Mouse (Mus musculus) lung, embryonic 16.5 days (tissue): Measurements from ENCODE around the gene Eddm3b. TPM values are rescaled to one million over a fixed set of nuclear protein-coding genes. Genes with fewer than 3 reads are reported as not detected.
"Not testable (repeated sequence)": the region's sequence is repeated elsewhere in the genome, so short reads cannot be mapped to it uniquely, and the experiment has no call there.

Source experiments
- ATAC-seq: fragments of 200-750 bp; cut with Nextera tagmentation; 2 replicates; pipeline ENCODE4 v1.8.0; 2017; ENCODE audit warnings: low read depth, mild to moderate bottlenecking, moderate library complexity
- H3K27ac ChIP-seq: fragments of 300-500 bp; sonication (generic); 2 replicates; pipeline ENCODE4 v1.5.1; 2014; ENCODE audit warnings: mild to moderate bottlenecking, control low read depth, low read length
- H3K27me3 ChIP-seq: fragments of 300-500 bp; sonication (generic); 2 replicates; pipeline ENCODE4 v1.6.1; 2014; ENCODE audit warnings: low read depth, low read length, mixed read lengths; ENCODE audit not compliant: control insufficient read depth, insufficient read depth
- H3K36me3 ChIP-seq: fragments of 300-500 bp; sonication (generic); 2 replicates; pipeline ENCODE4 v1.6.1; 2014; ENCODE audit warnings: low read length; ENCODE audit not compliant: control insufficient read depth, insufficient read depth
- H3K4me1 ChIP-seq: fragments of 300-500 bp; sonication (generic); replicated peaks from 2 replicates; pipeline ENCODE4 v1.6.1; 2014; ENCODE audit warnings: low read length, mixed read lengths; ENCODE audit not compliant: control insufficient read depth, insufficient read depth
- H3K4me2 ChIP-seq: fragments of 300-500 bp; sonication (generic); 2 replicates; pipeline ENCODE4 v1.6.1; 2014; ENCODE audit warnings: low read depth, low read length, control low read depth
- H3K4me3 ChIP-seq: fragments of 300-500 bp; sonication (generic); 2 replicates; pipeline ENCODE4 v1.5.1; 2014; ENCODE audit warnings: mild to moderate bottlenecking, low read length, control low read depth
- H3K9ac ChIP-seq: fragments of 300-500 bp; sonication (generic); 2 replicates; pipeline ENCODE4 v1.6.1; 2014; ENCODE audit warnings: low read length, control low read depth
- H3K9me3 ChIP-seq: fragments of 300-500 bp; sonication (generic); 2 replicates; pipeline ENCODE4 v1.6.1; 2016; ENCODE audit warnings: low read length; ENCODE audit not compliant: control insufficient read depth
- WGBS: fragments of 180-500 bp; shearing (Covaris S2); extraction: QIAGEN DNeasy Blood & Tissue Kit; methylation state at CpG from one replicate; pipeline ENCODE4 v1.1.7; 2014; 5-methylcytosine and 5-hydroxymethylcytosine counted together
- polyA plus RNA-seq: library from polyadenylated mRNA; unstranded; fragments of >200 nt; fragmentation: Nextera tagmentation; extraction: Ambion mirVana; gene quantifications from 2 replicates; pipeline ENCODE4 v1.2.1, GENCODE M21; 2015

Eddm3b gene
- polyA plus RNA-seq, 1 experiment from 2014 or later: not detected

DNA sequence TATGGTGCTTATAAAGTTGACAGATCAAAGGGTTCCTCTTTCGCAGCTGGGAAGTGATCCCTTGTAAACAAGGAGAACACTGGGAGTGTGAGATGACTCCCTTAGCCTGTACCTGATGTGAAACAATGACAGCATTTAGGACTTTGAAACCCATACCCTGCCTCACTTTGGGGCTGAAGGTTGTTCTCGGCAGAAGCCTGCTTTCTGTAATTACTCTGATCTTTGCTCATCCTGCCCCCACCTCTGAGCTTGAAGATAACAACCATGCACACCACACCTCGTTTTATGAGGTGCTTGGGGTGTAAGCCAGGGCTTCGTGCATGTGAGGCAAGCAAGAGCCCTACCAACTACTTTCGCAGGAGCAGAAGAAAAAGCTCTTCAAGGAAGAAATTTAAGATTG lies 34.9 kb downstream of the Eddm3b start:
- no peaks in the 10 kb centered on the region for H3K36me3 ChIP-seq
- H3K4me2 ChIP-seq: no peak overlapping the region
- ATAC-seq: no peak

DNA sequence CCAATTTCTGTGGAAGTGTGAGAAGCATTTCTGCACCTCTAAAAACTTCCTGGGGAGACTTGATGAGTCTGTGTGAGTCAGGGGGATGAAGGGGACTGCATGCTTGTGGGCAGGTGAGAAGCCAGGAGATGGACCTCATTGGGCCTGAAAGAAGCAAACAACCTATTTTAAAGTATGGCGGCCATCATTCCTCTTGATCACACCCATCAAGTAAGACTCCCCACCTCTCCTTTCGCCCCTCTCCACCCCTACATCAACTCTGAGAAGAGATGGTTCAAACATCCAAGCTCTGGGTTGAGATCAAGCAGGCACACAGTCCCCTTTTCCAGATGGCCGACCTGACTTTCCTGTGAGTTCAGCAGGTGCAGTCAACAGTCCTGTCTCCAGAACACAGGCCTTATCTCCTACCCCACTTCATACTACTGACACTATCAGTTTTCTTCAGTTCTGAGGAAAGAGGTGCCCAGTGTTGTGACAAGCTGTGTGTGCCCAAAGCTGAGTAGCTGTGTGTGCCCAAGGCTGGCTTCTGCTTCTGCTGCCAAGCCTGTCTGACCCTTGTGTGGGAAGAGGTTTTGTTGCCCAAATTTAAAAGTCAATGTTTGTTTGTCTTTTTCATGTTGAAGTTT lies 36.1 kb downstream of the Eddm3b start:
- Histone ChIP-seq H3K9me3 (no peaks in the 10 kb centered on the region), H3K27ac (no peak overlapping the region), H3K4me1 (no peaks in the 10 kb centered on the region), H3K27me3 (no peaks in the 10 kb centered on the region), H3K9ac (no peak overlapping the region), H3K4me2 (no peak overlapping the region), H3K36me3 (no peaks in the 10 kb centered on the region), H3K4me3 (no peak overlapping the region)
- 77% methylated on average over 3 of the region's 3 CpGs for WGBS
- ATAC-seq: no peak

More for the DNA sequence above, 34.9 kb downstream of the Eddm3b start:
- Histone ChIP-seq H3K9ac (no peak overlapping the region), H3K4me3 (no peak overlapping the region), H3K27ac (no peak overlapping the region), H3K4me1 (no peaks in the 10 kb centered on the region), H3K9me3 (no peaks in the 10 kb centered on the region), H3K27me3 (no peaks in the 10 kb centered on the region)
- 36% methylated on average over 5 of the region's 5 CpGs for WGBS

DNA sequence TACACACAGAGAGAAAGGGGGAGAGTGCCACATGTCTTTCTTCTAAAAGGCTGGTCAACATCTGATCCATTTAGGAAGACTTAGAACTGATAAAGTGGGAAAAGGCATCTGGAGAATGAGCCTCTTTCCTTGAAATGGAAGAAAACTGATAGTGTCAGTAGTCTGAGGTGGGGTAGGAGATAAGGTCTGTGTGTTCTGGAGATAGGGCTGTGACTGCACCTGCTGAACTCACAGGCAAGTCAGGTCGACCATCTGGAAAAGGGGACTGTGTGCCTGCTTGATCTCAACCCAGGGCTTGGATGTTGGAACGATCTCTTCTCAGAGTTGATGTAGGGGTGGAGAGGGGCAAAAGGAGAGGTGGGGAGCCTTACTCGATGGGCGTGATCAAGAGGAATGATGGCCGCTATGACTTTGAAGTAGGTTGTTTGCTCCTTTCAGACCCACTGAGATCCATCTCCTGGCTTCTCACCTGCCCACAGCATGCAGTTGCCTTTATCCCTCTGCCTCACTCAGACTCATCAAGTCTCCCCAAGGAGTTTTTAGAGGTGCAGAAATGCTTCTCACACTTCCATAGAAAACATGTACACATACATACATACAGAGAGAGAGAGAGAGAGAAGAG lies 38.1 kb downstream of the Eddm3b start:
- no peaks in the 10 kb centered on the region for H3K4me1 ChIP-seq
- H3K9me3 ChIP-seq: no peaks in the 10 kb centered on the region
- no peak overlapping the region for H3K4me2 ChIP-seq
- no peaks in the 10 kb centered on the region for H3K27me3 ChIP-seq
- no peak overlapping the region for H3K4me3 ChIP-seq
- WGBS: 38% methylated on average over 5 of the region's 5 CpGs
- no peaks in the 10 kb centered on the region for H3K36me3 ChIP-seq
- H3K9ac ChIP-seq: no peak overlapping the region
- ATAC-seq: no peak
- H3K27ac ChIP-seq: no peak overlapping the region

DNA sequence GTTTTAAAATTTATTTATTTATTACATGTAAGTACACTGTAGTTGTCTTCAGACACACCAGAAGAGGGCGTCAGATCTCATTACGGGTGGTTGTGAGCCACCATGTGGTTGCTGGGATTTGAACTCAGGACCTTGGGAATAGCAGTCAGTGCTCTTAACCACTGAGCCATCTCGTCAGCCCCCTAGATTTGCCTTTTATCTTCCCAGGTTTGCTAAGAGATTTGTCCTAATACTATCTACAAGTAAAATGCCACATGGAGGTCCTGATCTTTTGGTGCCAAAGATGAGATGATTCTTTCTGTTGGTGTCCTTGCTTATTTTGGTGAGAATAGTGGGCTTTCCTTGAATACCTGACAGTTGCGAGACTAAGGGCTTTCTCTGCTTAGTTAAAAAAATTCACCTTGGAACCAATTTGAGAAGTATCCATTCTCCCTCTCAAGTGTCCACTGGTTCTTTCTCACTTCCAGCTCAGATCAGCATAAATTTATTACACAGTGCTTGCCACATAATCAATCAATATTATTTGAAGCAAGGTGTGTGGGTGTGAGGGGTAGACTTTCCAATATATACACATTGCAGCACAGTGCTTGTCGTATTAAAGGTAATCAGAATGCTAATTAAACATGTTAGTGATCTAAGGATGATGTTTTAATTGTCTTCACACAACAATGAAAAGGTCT lies 42.0 kb downstream of the Eddm3b start:
- H3K9ac ChIP-seq: no peak overlapping the region
- no peak overlapping the region for H3K4me3 ChIP-seq
- no peaks in the 10 kb centered on the region for H3K4me1 ChIP-seq
- no peaks in the 10 kb centered on the region for H3K9me3 ChIP-seq
- 83% methylated on average over 5 of the region's 5 CpGs for WGBS
- H3K36me3 ChIP-seq: no peaks in the 10 kb centered on the region
- H3K4me2 ChIP-seq: no peak overlapping the region
- H3K27me3 ChIP-seq: no peaks in the 10 kb centered on the region
- no peak for ATAC-seq
- no peak overlapping the region for H3K27ac ChIP-seq

DNA sequence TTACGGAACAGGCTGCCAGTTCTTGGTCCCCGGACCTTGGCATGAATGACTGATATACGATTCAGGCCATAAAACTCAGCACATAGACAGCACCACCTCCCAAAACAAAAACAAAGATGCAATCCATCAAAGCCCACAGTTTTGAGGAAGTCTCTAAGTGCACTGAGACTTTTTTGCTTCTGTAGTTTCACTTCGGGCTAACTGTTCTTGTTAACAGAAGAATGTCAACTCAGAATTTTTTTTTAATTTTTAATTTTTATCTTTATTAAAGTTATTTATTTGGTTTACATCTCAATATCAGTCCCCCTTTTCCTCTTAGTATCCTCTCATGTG lies 42.5 kb downstream of the Eddm3b start:
- 52% methylated on average over 4 of the region's 4 CpGs for WGBS
- Histone ChIP-seq H3K4me1 (no peaks in the 10 kb centered on the region), H3K4me3 (no peak overlapping the region), H3K36me3 (no peaks in the 10 kb centered on the region), H3K4me2 (no peak overlapping the region), H3K27ac (no peak overlapping the region), H3K9me3 (no peaks in the 10 kb centered on the region), H3K9ac (no peak overlapping the region), H3K27me3 (no peaks in the 10 kb centered on the region)
- no peak for ATAC-seq

DNA sequence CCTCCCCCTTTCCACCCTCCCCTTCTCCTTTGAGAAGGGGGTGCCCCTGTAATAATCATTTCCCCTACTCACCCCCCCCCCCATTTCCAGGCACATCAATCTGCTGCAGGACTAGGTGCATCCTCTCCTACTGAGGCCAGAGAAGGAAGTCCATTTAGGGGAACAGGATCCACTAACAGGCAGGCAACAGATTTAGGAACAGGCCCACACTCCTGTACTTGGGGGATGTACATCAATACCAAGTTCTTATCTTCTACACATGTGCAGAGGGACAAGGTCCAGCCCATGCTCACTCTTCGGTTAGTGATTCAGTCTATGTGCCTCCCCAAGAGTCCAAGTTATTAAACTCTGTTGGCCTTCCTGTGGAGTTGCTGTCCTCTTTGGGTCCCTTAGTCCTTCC lies 42.8 kb downstream of the Eddm3b start:
- ATAC-seq: no peak
- no peak overlapping the region for H3K27ac ChIP-seq
- H3K4me3 ChIP-seq: no peak overlapping the region
- H3K9ac ChIP-seq: no peak overlapping the region
- no peaks in the 10 kb centered on the region for H3K9me3 ChIP-seq
- H3K36me3 ChIP-seq: no peaks in the 10 kb centered on the region
- no peaks in the 10 kb centered on the region for H3K4me1 ChIP-seq
- H3K4me2 ChIP-seq: no peak overlapping the region
- 93% methylated on average over 1 of the region's 1 CpGs for WGBS
- no peaks in the 10 kb centered on the region for H3K27me3 ChIP-seq

DNA sequence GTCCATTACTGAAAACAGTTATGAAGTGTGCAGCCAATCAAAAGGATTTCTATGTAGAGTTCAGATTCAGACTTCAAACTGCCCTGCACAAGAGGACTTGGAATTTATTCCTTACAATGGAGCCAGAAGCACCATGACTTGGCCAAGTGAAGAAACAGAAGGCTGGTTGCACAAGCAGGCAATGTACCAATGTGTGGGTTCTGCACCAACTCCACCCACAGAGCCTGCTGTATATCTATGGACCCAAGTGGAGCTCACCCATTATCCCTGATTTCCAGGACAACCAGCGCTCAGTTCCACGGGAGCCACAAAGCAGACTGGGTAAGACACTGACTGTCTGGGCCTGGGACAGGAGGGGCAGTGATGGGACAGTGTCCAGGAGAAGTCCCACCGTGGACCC lies 47.8 kb downstream of the Eddm3b start, which contains the start of gene Rnase2b:
Gene Rnase2b (plus strand): TSS at position 285 of the 400 bp plus-strand sequence.
- not testable (repeated sequence) for H3K4me3 ChIP-seq, H3K36me3 ChIP-seq, H3K9ac ChIP-seq, H3K27ac ChIP-seq, H3K4me1 ChIP-seq, H3K9me3 ChIP-seq, H3K27me3 ChIP-seq, H3K4me2 ChIP-seq, ATAC-seq
- WGBS: 91% methylated on average over 3 of the region's 3 CpGs

DNA sequence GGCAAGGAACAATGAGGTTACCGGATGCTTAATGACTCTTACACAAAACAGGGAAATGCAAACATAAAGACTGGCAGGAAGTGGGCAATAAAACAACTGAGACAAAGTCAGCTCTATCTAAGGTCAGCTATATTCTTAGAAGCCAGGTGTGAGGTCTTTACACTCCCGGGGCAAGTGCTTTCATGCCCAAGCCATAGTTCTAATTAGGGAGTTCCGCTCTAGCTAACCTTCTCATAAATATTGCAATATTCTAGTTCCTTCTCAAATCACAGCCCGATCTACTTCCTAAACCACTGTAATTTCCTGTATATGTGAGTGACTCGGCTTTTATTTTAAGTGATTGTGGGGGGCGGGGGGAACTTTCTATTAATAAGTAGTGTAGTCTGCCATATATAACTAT lies 49.1 kb downstream of the Eddm3b start:
- WGBS: 78% methylated on average over 6 of the region's 6 CpGs
- not testable (repeated sequence) for ATAC-seq

DNA sequence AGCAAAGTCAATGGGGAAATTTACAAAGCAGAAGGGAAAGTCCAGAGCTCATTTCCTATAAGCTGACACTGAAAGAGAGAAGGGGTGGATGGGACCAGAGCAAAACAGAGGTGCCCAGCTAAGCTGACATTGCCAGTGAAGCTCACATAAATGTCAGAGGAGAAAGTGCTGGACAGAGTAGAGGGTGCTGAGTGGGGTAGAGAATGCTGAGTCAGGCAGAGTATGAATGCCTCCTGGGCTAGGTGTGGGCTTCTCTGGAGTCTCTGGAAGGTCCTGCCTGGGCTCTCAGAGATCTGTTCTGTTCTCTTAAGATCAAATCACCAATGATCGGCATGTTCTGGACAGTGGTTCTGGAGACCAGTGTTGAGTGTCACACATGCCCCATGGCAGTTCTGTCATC lies 51.2 kb downstream of the Eddm3b start:
- Histone ChIP-seq H3K4me1 (no peaks in the 10 kb centered on the region), H3K27me3 (no peaks in the 10 kb centered on the region), H3K4me2 (no peak overlapping the region), H3K36me3 (no peaks in the 10 kb centered on the region), H3K9ac (no peak overlapping the region), H3K9me3 (no peaks in the 10 kb centered on the region), H3K4me3 (no peak overlapping the region), H3K27ac (no peak overlapping the region)
- 88% methylated on average over 1 of the region's 1 CpGs for WGBS
- ATAC-seq: no peak

More for the DNA sequence above, 49.1 kb downstream of the Eddm3b start:
- H3K9me3 ChIP-seq, H3K4me3 ChIP-seq, H3K9ac ChIP-seq, H3K36me3 ChIP-seq, H3K27ac ChIP-seq, H3K27me3 ChIP-seq, H3K4me1 ChIP-seq, H3K4me2 ChIP-seq: not testable (repeated sequence)
